Mouse (Mus musculus) adrenal gland, adult (tissue): Measurements from ENCODE around the gene Fam69a.
A peak's percentile ranks its signal among the peaks of the same experiment; 100 is the strongest.

Experiments
- DNase-seq, 2 experiments: peaks; one replicate each; pipeline ENCODE4 v3.0.0; 2022 to 2023; ENCODE audit warnings: low spot score in 1 of 2; ENCODE audit not compliant: inconsistent age in 2 of 2

Fam69a gene

GRCm38 (mm10) chr5:107909668-107910067, 77.2 kb downstream of the Fam69a start:
- DNase-seq = peak in 1 of 2 experiments; percentile 18

- DNase-seq = no peak
Observed at GRCm38 (mm10) chr5:107908514-107909110, 78.3 kb downstream of the Fam69a start.

- DNase-seq = peak in 1 of 2 experiments; percentile 17
Observed at GRCm38 (mm10) chr5:107904325-107904724, 82.6 kb downstream of the Fam69a start.

- no peak for DNase-seq
Observed at GRCm38 (mm10) chr5:107901014-107901615, 85.8 kb downstream of the Fam69a start.

- DNase-seq = peak; percentile 95 to 99
Observed at GRCm38 (mm10) chr5:107900206-107901013, 86.5 kb downstream of the Fam69a start, which contains the start of gene Rpl5. TSS of gene Rpl5 (plus strand) at chr5:107900502.

GRCm38 (mm10) chr5:107896265-107896664, 90.6 kb downstream of the Fam69a start:
- DNase-seq = no peak

GRCm38 (mm10) chr5:107894676-107895075, 92.2 kb downstream of the Fam69a start:
- peak in 1 of 2 experiments; percentile 21 for DNase-seq

- DNase-seq = peak in 1 of 2 experiments; percentile 60
Observed at GRCm38 (mm10) chr5:107891515-107891914, 95.4 kb downstream of the Fam69a start.

GRCm38 (mm10) chr5:107889994-107890888, 96.6 kb downstream of the Fam69a start:
- DNase-seq = no peak

GRCm38 (mm10) chr5:107880710-107881109, 106.2 kb downstream of the Fam69a start:
- DNase-seq = no peak

GRCm38 (mm10) chr5:107877053-107877452, 109.8 kb downstream of the Fam69a start:
- no peak for DNase-seq

- DNase-seq = no peak
Observed at GRCm38 (mm10) chr5:107875261-107875611, 111.6 kb downstream of the Fam69a start.

- DNase-seq = no peak
Observed at GRCm38 (mm10) chr5:107874561-107875260, 112.2 kb downstream of the Fam69a start, which contains the start of gene Evi5. TSS of gene Evi5 (minus strand) at chr5:107875107.

- DNase-seq = no peak
Observed at GRCm38 (mm10) chr5:107873886-107874302, 113.0 kb downstream of the Fam69a start.

- no peak for DNase-seq
Observed at GRCm38 (mm10) chr5:107873330-107873729, 113.6 kb downstream of the Fam69a start.

- DNase-seq = peak; percentile 33 to 72
Observed at GRCm38 (mm10) chr5:107869701-107870100, 117.2 kb downstream of the Fam69a start.

- peak; percentile 95 to 98 for DNase-seq
Observed at GRCm38 (mm10) chr5:107868905-107869424, 117.9 kb downstream of the Fam69a start.

GRCm38 (mm10) chr5:107867970-107868904, 118.6 kb downstream of the Fam69a start:
- DNase-seq = peak; percentile 74 to 92
